8 mouse cellular contexts compared by ENCODE assay signal in genomic region chr3:145833948-145834538, GRCm38 (mm10).
DNase-seq lines count a peak whose midpoint lies in the region; ATAC-seq and TF ChIP-seq lines count a peak whose summit lies in the region.
"Had no signal": no experiment of that assay in that cellular context is flagged by ENCODE, and none has a peak within 500 bp of the region (broad histone marks: within the 10 kb centered on the region; RNA-seq: fewer than 3 reads in every experiment).

No protein-coding gene starts in this region.

- no peak overlapping the region for H3K4me3 ChIP-seq in midbrain, postnatal 0 days (ENCODE audit: low read depth, low read length)
- H3K4me3 ChIP-seq in midbrain, embryonic 13.5 days (replicated peaks) = no peak overlapping the region
- H3K4me3 ChIP-seq in left cerebral cortex, adult 2 months = no peak overlapping the region
- H3K4me3 ChIP-seq: lung, embryonic 15.5 days had no signal

- no peaks in the 10 kb centered on the region for H3K4me1 ChIP-seq in midbrain, postnatal 0 days (ENCODE audit: insufficient read depth, low read length)
- H3K4me1 ChIP-seq in midbrain, embryonic 13.5 days (replicated peaks) = no peaks in the 10 kb centered on the region

- no peak for ATAC-seq in midbrain, postnatal 0 days (ENCODE audit: low FRiP score)
- no peak for ATAC-seq in midbrain, embryonic 13.5 days

- peak; percentile 22 for DNase-seq in midbrain, postnatal 0 days (ENCODE audit: low spot score)
- DNase-seq in frontal cortex, postnatal 10 days (ENCODE audit: low spot score in 2 of 2) = peak; percentile 44 to 50
- DNase-seq in left cerebral cortex, adult 2 months (ENCODE audit: extremely low spot score in 1 of 2, low spot score in 2 of 2) = peak; percentile 37 to 50
- DNase-seq in telencephalon, adult 2 months (ENCODE audit: low read depth, low spot score) = peak; percentile 83
- no peak for DNase-seq in cerebellum, postnatal 25 days
- no peak for DNase-seq in cerebellum, postnatal 4 days (ENCODE audit: low spot score in 2 of 2)

- no peak overlapping the region for H3K4me2 ChIP-seq in midbrain, postnatal 0 days (ENCODE audit: low read depth, low read length, poor library complexity, severe bottlenecking)
- no peak overlapping the region for H3K4me2 ChIP-seq in midbrain, embryonic 13.5 days (replicated peaks)
- H3K4me2 ChIP-seq: lung, embryonic 15.5 days had no signal

- WGBS in midbrain, postnatal 0 days = 64% methylated on average over 8 of the region's 8 CpGs
- WGBS in midbrain, embryonic 13.5 days = 77% methylated on average over 8 of the region's 8 CpGs

- TF ChIP-seq CTCF in midbrain, postnatal 0 days (IDR thresholded peaks at IDR 0.05) = no peak
- TF ChIP-seq CTCF in left cerebral cortex, adult 2 months (IDR thresholded peaks at IDR 0.05) = no peak

- H3K9me3 ChIP-seq in midbrain, postnatal 0 days (ENCODE audit: low read length) = no peaks in the 10 kb centered on the region
- 0 out of 2 replicates have a peak, but pooled peaks cover 3% of the 10 kb centered on the region for H3K9me3 ChIP-seq in midbrain, embryonic 13.5 days
- H3K9me3 ChIP-seq: lung, embryonic 15.5 days had no signal

- no peaks in the 10 kb centered on the region for H3K36me3 ChIP-seq in midbrain, postnatal 0 days (ENCODE audit: insufficient read depth, low read length)
- no peaks in the 10 kb centered on the region for H3K36me3 ChIP-seq in midbrain, embryonic 13.5 days
- H3K36me3 ChIP-seq: lung, embryonic 15.5 days had no signal

- H3K9ac ChIP-seq in midbrain, postnatal 0 days (replicated peaks; ENCODE audit: low read length, poor library complexity, severe bottlenecking) = no peak overlapping the region
- H3K9ac ChIP-seq in midbrain, embryonic 13.5 days (replicated peaks) = no peak overlapping the region
- H3K9ac ChIP-seq: lung, embryonic 15.5 days had no signal

- intact Hi-C loops in left cerebral cortex, adult 2 months (cut with DNase I) = loop anchor here (1.0 to 5.0 kb wide), 2 partner anchors 74 to 182 kb away; no protein-coding TSS in a partner anchor

- H3K27me3 ChIP-seq in midbrain, postnatal 0 days (ENCODE audit: insufficient read depth, low read length) = no peaks in the 10 kb centered on the region
- peaks cover 32% of the 10 kb centered on the region for H3K27me3 ChIP-seq in midbrain, embryonic 13.5 days
- H3K27me3 ChIP-seq: lung, embryonic 15.5 days had no signal

- no peak overlapping the region for H3K27ac ChIP-seq in midbrain, postnatal 0 days (ENCODE audit: low read depth, low read length)
- no peak overlapping the region for H3K27ac ChIP-seq in midbrain, embryonic 13.5 days
- H3K27ac ChIP-seq in left cerebral cortex, adult 2 months = no peak overlapping the region
- H3K27ac ChIP-seq: lung, embryonic 15.5 days had no signal

Comparison
In these comparisons a context has a peak if more than half of its experiments do, and no peak if none do; other contexts are left out.
1. DNase-seq: peak in midbrain, postnatal 0 days (single experiment), frontal cortex, postnatal 10 days (2 of 2), left cerebral cortex, adult 2 months (2 of 2) and telencephalon, adult 2 months (single experiment); none in cerebellum, postnatal 25 days (0 of 2) and cerebellum, postnatal 4 days (0 of 2).